Mouse (Mus musculus): ENCODE results near the gene Prkrip1. TPM values are rescaled to one million over a fixed set of nuclear protein-coding genes. Genes with fewer than 3 reads are reported as not detected.

The Prkrip1 gene
- polyA plus RNA-seq, 1 experiment from 2014 or later = 81.3 TPM

DNA sequence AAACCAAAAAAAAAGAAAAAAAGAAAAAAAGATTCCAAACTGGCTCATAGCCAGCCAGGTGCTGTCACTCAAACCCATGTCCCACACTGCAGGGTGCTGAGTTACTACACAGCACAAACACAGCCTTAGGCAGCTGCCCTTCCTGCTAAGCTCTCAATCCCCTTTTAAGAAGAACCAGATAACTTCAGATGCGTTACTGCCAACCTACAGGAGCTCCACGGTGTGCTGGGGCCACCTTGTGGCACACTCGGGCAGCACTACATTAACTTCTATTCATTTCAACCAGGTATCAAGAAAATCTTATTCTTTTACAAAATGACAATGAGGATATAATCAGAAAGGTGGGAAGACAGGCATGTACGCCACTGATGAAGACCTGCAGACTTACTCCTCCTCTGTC is 12.0 kb downstream of the Prkrip1 start:
- 49% methylated on average over 4 of the region's 4 CpGs for WGBS
- ATAC-seq (replicated peaks; ENCODE audit: low FRiP score) = no peak
- Histone ChIP-seq H3K36me3 (ENCODE audit: control insufficient read depth, insufficient read depth, low read length) (peaks cover 3% of the 10 kb centered on the region; the same call in 1 of the 2 replicates), H3K4me2 (ENCODE audit: low read depth, low read length, severe bottlenecking) (no peak overlapping the region), H3K27me3 (ENCODE audit: control insufficient read depth, insufficient read depth, low read length) (no peaks in the 10 kb centered on the region), H3K9me3 (ENCODE audit: control insufficient read depth, low read length) (no peaks in the 10 kb centered on the region), H3K4me1 (replicated peaks; ENCODE audit: control insufficient read depth, insufficient read depth, low read length) (no peaks in the 10 kb centered on the region), H3K4me3 (ENCODE audit: low read depth, low read length) (no peak overlapping the region), H3K9ac (ENCODE audit: low read length) (no peak overlapping the region), H3K27ac (ENCODE audit: low read depth, low read length) (no peak overlapping the region)
- no peak for DNase-seq (ENCODE audit: low spot score)

DNA sequence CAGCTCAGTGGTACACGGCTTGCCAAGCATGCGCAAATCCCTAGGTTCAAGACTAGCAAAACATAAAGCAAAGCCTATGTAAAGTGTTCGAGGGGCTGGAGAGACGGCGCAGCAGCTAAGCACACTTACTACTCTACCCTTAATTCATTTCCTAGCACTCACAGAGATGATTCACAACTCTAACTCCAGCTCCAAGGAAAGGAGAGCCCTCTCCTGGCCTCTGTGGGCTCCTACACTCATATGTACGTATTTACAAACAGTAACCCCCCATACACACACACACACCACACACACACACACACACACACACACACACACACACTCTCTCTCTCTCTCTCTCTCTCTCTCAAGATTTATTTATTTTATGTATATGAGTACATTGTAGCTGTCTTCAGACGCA is 15.0 kb downstream of the Prkrip1 start:
- H3K27me3 ChIP-seq (ENCODE audit: control insufficient read depth, insufficient read depth, low read length) = no peaks in the 10 kb centered on the region
- DNase-seq (ENCODE audit: low spot score) = no peak
- 92% methylated on average over 7 of the region's 7 CpGs for WGBS
- no peak overlapping the region for H3K9ac ChIP-seq (ENCODE audit: low read length)
- ATAC-seq (replicated peaks; ENCODE audit: low FRiP score) = no peak
- H3K9me3 ChIP-seq (ENCODE audit: control insufficient read depth, low read length) = no peaks in the 10 kb centered on the region
- no peak overlapping the region for H3K27ac ChIP-seq (ENCODE audit: low read depth, low read length)
- H3K36me3 ChIP-seq (ENCODE audit: control insufficient read depth, insufficient read depth, low read length) = no peaks in the 10 kb centered on the region; the same call in 1 of the 2 replicates
- no peak overlapping the region for H3K4me3 ChIP-seq (ENCODE audit: low read depth, low read length)
- H3K4me2 ChIP-seq (ENCODE audit: low read depth, low read length, severe bottlenecking) = no peak overlapping the region
- H3K4me1 ChIP-seq (replicated peaks; ENCODE audit: control insufficient read depth, insufficient read depth, low read length) = no peaks in the 10 kb centered on the region

DNA sequence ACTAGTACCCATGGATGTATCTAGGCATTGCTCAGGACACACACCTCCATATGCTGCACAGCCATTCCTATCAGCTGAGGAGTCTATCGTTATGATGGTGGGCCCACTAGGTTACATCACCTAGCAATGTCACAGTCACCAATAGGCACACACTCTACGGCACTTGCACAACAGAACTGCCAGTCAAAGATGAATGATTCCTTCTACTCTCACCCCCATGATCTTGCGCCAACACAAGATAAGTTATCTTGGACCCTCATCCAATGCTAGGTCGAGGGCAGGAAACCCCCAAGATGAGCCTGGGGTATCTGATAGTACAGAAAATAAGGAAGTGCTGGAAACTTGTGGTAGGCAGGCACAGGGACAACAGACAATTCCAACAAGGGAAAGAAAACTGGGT is 15.9 kb downstream of the Prkrip1 start:
- H3K36me3 ChIP-seq (ENCODE audit: control insufficient read depth, insufficient read depth, low read length) = no peaks in the 10 kb centered on the region; the same call in 1 of the 2 replicates
- no peak overlapping the region for H3K4me2 ChIP-seq (ENCODE audit: low read depth, low read length, severe bottlenecking)
- 95% methylated on average over 4 of the region's 4 CpGs for WGBS
- H3K27ac ChIP-seq (ENCODE audit: low read depth, low read length) = no peak overlapping the region
- H3K9me3 ChIP-seq (ENCODE audit: control insufficient read depth, low read length) = no peaks in the 10 kb centered on the region
- no peak for ATAC-seq (replicated peaks; ENCODE audit: low FRiP score)
- H3K27me3 ChIP-seq (ENCODE audit: control insufficient read depth, insufficient read depth, low read length) = no peaks in the 10 kb centered on the region
- no peaks in the 10 kb centered on the region for H3K4me1 ChIP-seq (replicated peaks; ENCODE audit: control insufficient read depth, insufficient read depth, low read length)
- no peak for DNase-seq (ENCODE audit: low spot score)
- no peak overlapping the region for H3K4me3 ChIP-seq (ENCODE audit: low read depth, low read length)
- no peak overlapping the region for H3K9ac ChIP-seq (ENCODE audit: low read length)

DNA sequence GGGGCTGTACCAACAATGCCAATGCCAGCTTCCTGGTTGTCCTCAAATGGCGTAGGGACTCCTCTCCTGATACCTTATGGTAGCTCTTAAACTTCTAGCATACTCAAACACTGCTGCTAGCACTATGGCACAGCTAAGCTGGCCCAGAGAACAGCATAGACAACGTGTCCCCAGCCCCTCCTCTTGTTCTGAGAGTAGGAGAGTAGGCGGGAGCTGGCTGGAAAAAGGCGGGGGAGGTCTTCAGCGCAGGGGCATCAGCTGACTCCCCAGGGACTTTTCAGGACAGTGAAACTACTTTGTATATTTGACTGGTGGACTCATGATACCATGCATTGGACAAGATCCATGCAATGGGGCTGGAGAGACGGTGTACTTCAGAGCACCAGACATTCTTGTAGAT is 16.7 kb downstream of the Prkrip1 start:
- Histone ChIP-seq H3K4me2 (ENCODE audit: low read depth, low read length, severe bottlenecking) (no peak overlapping the region), H3K9me3 (ENCODE audit: control insufficient read depth, low read length) (no peaks in the 10 kb centered on the region), H3K9ac (ENCODE audit: low read length) (no peak overlapping the region), H3K4me1 (replicated peaks; ENCODE audit: control insufficient read depth, insufficient read depth, low read length) (no peaks in the 10 kb centered on the region), H3K27ac (ENCODE audit: low read depth, low read length) (no peak overlapping the region), H3K27me3 (ENCODE audit: control insufficient read depth, insufficient read depth, low read length) (no peaks in the 10 kb centered on the region), H3K4me3 (ENCODE audit: low read depth, low read length) (no peak overlapping the region), H3K36me3 (ENCODE audit: control insufficient read depth, insufficient read depth, low read length) (no peaks in the 10 kb centered on the region; the same call in 1 of the 2 replicates)
- DNase-seq (ENCODE audit: low spot score) = no peak
- ATAC-seq (replicated peaks; ENCODE audit: low FRiP score) = no peak
- 87% methylated on average over 6 of the region's 6 CpGs for WGBS

DNA sequence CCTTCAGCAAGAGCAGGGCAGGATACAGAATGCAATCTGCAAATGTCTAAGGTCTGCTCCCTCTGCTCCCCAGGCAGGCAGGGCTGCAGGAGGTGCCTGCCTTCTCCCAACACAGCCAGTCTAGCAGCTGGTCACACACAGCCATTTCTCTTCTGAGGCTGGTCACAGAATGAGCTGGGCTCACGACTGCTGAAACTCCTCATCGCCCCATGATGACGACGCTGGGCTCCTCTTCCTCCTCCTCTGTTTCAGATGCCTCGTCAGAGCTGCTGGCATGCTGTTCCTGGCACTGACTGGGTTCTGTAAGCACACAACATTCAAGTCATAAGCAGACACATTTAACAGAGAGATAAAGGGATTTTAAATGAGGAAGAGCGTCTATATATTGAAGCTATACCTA is 17.6 kb downstream of the Prkrip1 start:
- Histone ChIP-seq H3K9ac (ENCODE audit: low read length) (no peak overlapping the region), H3K4me1 (replicated peaks; ENCODE audit: control insufficient read depth, insufficient read depth, low read length) (no peaks in the 10 kb centered on the region), H3K9me3 (ENCODE audit: control insufficient read depth, low read length) (no peaks in the 10 kb centered on the region), H3K4me2 (ENCODE audit: low read depth, low read length, severe bottlenecking) (no peak overlapping the region), H3K27me3 (ENCODE audit: control insufficient read depth, insufficient read depth, low read length) (no peaks in the 10 kb centered on the region), H3K27ac (ENCODE audit: low read depth, low read length) (no peak overlapping the region), H3K4me3 (ENCODE audit: low read depth, low read length) (no peak overlapping the region), H3K36me3 (ENCODE audit: control insufficient read depth, insufficient read depth, low read length) (no peaks in the 10 kb centered on the region; the same call in 1 of the 2 replicates)
- no peak for ATAC-seq (replicated peaks; ENCODE audit: low FRiP score)
- DNase-seq (ENCODE audit: low spot score) = no peak
- WGBS = 93% methylated on average over 6 of the region's 6 CpGs

DNA sequence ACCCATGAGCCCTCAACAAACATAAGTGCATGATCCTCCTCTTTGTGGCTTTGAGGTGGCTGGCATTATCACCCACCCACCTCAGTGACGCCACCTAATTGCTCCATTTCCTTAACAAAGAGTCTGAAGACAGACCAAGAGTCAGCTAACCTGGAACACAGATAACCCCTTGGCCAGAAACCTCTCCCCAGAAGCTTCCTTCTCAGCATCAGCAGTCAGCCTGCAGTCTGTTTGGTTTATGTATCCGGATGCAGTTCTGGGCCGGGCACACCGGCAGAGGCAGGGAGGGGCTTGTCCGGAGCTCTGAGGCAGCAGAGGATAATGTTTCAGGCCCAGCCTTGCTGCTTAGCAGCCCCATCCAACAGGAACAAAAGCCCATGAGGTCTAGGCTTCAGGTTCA is 19.2 kb downstream of the Prkrip1 start:
- H3K9ac ChIP-seq (ENCODE audit: low read length) = no peak overlapping the region
- 90% methylated on average over 5 of the region's 5 CpGs for WGBS
- H3K9me3 ChIP-seq (ENCODE audit: control insufficient read depth, low read length) = no peaks in the 10 kb centered on the region
- no peak overlapping the region for H3K4me2 ChIP-seq (ENCODE audit: low read depth, low read length, severe bottlenecking)
- H3K4me3 ChIP-seq (ENCODE audit: low read depth, low read length) = no peak overlapping the region
- H3K27me3 ChIP-seq (ENCODE audit: control insufficient read depth, insufficient read depth, low read length) = no peaks in the 10 kb centered on the region
- no peaks in the 10 kb centered on the region for H3K4me1 ChIP-seq (replicated peaks; ENCODE audit: control insufficient read depth, insufficient read depth, low read length)
- H3K27ac ChIP-seq (ENCODE audit: low read depth, low read length) = no peak overlapping the region
- ATAC-seq (replicated peaks; ENCODE audit: low FRiP score) (no peak), DNase-seq (ENCODE audit: low spot score) (no peak)
- no peaks in the 10 kb centered on the region; the same call in 1 of the 2 replicates for H3K36me3 ChIP-seq (ENCODE audit: control insufficient read depth, insufficient read depth, low read length)

DNA sequence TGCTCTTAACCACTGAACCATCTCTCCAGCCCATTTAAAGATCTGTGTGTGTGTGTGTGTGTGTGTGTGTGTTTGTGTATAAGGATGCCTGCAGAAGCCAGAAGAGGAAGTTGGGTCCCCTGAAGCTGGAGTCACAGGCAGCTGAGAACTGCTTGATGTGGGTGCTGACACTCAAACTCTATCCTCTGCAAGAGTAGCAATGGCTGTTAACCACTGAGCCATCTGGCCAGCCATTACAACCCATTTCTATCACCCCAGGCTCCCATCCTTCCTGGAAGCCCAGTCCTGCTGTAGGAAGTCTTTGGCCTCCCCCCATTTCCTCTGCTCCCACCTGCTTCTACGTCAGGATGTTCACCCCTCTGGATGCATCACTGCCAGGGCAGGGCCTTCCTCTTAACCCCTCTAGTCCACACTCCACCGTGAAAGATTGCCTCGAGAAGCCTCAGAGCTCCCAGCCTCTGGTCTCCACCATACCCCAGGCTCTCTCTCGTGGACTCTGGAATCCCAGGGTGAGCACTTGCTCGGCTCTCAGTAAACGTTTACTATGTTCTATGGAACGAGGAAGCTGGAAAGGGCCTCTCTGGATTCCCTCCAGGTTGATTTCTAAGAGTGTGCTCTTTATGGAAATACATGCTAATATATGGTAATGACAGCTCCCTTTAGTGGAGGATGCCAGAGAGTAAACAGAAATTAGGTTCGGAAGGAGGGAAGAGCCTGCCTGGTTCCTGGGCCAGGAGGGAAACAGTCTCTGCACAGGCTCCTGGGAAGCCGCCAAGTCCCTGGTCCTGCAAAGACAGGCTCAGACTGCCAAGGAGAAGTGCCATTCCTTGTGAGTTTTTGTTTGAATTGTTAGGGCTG is 24.9 kb downstream of the Prkrip1 start:
- H3K27ac ChIP-seq (ENCODE audit: low read depth, low read length) = no peak overlapping the region
- H3K27me3 ChIP-seq (ENCODE audit: control insufficient read depth, insufficient read depth, low read length) = no peaks in the 10 kb centered on the region
- no peaks in the 10 kb centered on the region for H3K9me3 ChIP-seq (ENCODE audit: control insufficient read depth, low read length)
- no peaks in the 10 kb centered on the region for H3K36me3 ChIP-seq (ENCODE audit: control insufficient read depth, insufficient read depth, low read length)
- no peak for ATAC-seq (replicated peaks; ENCODE audit: low FRiP score)
- H3K4me3 ChIP-seq (ENCODE audit: low read depth, low read length) = no peak overlapping the region
- 64% methylated on average over 9 of the region's 9 CpGs for WGBS
- H3K9ac ChIP-seq (ENCODE audit: low read length) = no peak overlapping the region
- no peak for DNase-seq (ENCODE audit: low spot score)
- H3K4me2 ChIP-seq (ENCODE audit: low read depth, low read length, severe bottlenecking) = no peak overlapping the region
- H3K4me1 ChIP-seq (replicated peaks; ENCODE audit: control insufficient read depth, insufficient read depth, low read length) = peaks cover 3% of the 10 kb centered on the region; the same call in 1 of the 2 replicates

DNA sequence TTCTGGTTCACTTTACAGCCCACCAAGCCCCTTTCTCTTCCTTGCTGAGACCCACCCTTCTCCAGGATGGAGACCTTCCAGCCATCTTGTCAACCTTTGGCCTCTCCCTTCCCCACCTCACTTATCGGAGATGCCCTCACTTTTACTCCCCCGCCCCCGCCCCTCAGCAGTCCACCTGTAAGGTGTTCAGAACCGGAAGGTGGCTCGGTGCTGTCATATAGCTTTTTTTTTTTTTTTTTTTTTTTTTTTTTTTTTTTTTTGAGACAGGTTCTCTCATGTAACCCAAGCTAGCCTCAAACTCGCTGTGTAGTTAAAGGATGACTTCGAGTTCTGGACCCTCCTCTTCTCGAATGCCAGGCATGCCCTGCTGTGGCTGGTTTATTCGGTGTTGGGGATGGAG is 25.8 kb downstream of the Prkrip1 start:
- 85% methylated on average over 9 of the region's 9 CpGs for WGBS
- H3K9ac ChIP-seq (ENCODE audit: low read length) = no peak overlapping the region
- no peak overlapping the region for H3K4me3 ChIP-seq (ENCODE audit: low read depth, low read length)
- H3K9me3 ChIP-seq (ENCODE audit: control insufficient read depth, low read length) = peaks cover 2% of the 10 kb centered on the region; the same call in 1 of the 2 replicates
- H3K4me1 ChIP-seq (replicated peaks; ENCODE audit: control insufficient read depth, insufficient read depth, low read length) = peaks cover 3% of the 10 kb centered on the region; the same call in 1 of the 2 replicates
- H3K27me3 ChIP-seq (ENCODE audit: control insufficient read depth, insufficient read depth, low read length) = no peaks in the 10 kb centered on the region
- no peak overlapping the region for H3K27ac ChIP-seq (ENCODE audit: low read depth, low read length)
- H3K36me3 ChIP-seq (ENCODE audit: control insufficient read depth, insufficient read depth, low read length) = no peaks in the 10 kb centered on the region
- ATAC-seq (replicated peaks; ENCODE audit: low FRiP score) = no peak
- no peak overlapping the region for H3K4me2 ChIP-seq (ENCODE audit: low read depth, low read length, severe bottlenecking)
- DNase-seq (ENCODE audit: low spot score) = no peak

Data from forebrain, embryonic 11.5 days (tissue).